Mouse (Mus musculus): Measurements from ENCODE around the gene Adgrg3.

DNA sequence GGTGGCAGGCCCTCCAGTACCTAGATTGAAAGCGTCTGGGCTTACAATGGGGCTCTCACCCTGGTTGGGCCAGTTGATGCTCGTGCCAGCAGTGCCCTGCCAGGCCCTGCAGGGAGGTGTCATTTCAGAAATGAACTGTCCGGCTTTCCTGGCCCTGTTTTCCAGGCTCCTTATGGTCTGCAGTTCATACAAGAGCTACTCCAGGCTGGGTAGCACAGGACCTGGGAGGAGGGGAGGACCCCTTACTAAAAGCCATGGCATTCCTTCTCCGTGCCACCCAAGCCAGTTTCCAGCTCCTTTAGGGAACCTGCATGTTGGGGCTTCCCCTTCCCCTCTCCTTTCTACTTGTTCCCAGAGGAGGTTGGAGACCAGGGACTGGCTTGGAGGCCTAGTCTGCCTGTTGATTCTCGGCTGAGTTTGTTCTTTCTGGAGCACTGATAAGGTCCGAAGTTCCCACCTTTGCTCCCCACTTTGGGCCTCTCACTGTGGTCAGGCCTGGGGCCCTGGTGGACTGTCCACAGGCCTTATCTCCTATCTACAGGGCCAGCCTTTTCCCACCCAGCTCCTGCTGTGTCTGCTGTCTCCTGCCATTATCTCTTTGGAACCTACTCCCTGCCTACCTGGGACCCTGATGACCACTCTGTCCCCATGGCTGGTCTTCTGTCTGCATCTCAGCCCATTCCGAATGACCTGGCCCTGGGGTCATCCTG lies 68.1 kb downstream of the Adgrg3 start:
- no peak for TF ChIP-seq POLR2A (IDR thresholded peaks at IDR 0.05; ENCODE audit: borderline replicate concordance, extremely low read depth, insufficient read depth, insufficient read length, poor library complexity, severe bottlenecking)
- TF ChIP-seq CTCF (IDR thresholded peaks at IDR 0.05; ENCODE audit: borderline replicate concordance, extremely low read depth, insufficient read depth, insufficient read length): no peak
